In genomic region chr1:181316571-181316970, GRCm38 (mm10) we compare ENCODE assay signal across 18 mouse cellular contexts. TPM values are rescaled to one million over a fixed set of nuclear protein-coding genes. Genes with fewer than 3 reads are reported as not detected.
"Had no signal": no experiment of that assay in that cellular context is flagged by ENCODE, and none has a peak within 500 bp of the region (broad histone marks: within the 10 kb centered on the region; RNA-seq: fewer than 3 reads in every experiment).

No protein-coding gene starts in this region.

- H3K4me1 ChIP-seq: limb, embryonic 12.5 days; lung, embryonic 15.5 days; midbrain, embryonic 13.5 days; neural tube, embryonic 15.5 days had no signal

- H3K27me3 ChIP-seq: limb, embryonic 12.5 days; lung, embryonic 15.5 days; midbrain, embryonic 13.5 days; neural tube, embryonic 15.5 days had no signal

- H3K9me3 ChIP-seq: lung, embryonic 15.5 days; midbrain, embryonic 13.5 days; neural tube, embryonic 15.5 days had no signal

- H3K27ac ChIP-seq: kidney, postnatal 0 days; limb, embryonic 12.5 days; liver, embryonic 13.5 days; lung, embryonic 15.5 days; macrophage; midbrain, embryonic 13.5 days; neural tube, embryonic 15.5 days had no signal

- H3K9ac ChIP-seq: limb, embryonic 12.5 days; liver, embryonic 13.5 days; liver, postnatal 0 days; lung, embryonic 15.5 days; midbrain, embryonic 13.5 days; neural tube, embryonic 15.5 days had no signal

- ATAC-seq: liver, postnatal 0 days; midbrain, embryonic 13.5 days had no signal

- H3K4me2 ChIP-seq: limb, embryonic 12.5 days; liver, embryonic 13.5 days; lung, embryonic 15.5 days; midbrain, embryonic 13.5 days; neural tube, embryonic 15.5 days had no signal

- DNase-seq: kidney, postnatal 36 days; layer of hippocampus, adult 9-11 months; layer of hippocampus, postnatal 36 days; liver; liver, embryonic 13.5 days; liver, postnatal 0 days; lung, postnatal 14 days; right cerebral cortex, adult 18-20 months; right cerebral cortex, postnatal 25 days; thymus, adult 18-20 months; thymus, postnatal 14 days had no signal

- H3K36me3 ChIP-seq: limb, embryonic 12.5 days; lung, embryonic 15.5 days; midbrain, embryonic 13.5 days; neural tube, embryonic 15.5 days had no signal

- H3K4me3 ChIP-seq: limb, embryonic 12.5 days; liver, embryonic 13.5 days; lung, embryonic 15.5 days; midbrain, embryonic 13.5 days; myocyte; neural tube, embryonic 15.5 days had no signal

RNA-seq across cellular contexts. Expression of gene Cnih3, which starts 35.9 kb away (rescaled TPM):
- polyA plus RNA-seq: liver, embryonic 13.5 days; liver, postnatal 0 days; macrophage had no signal
